Mouse (Mus musculus): Measurements from ENCODE around the gene Ikzf3.

Ikzf3 gene

GRCm38 (mm10) chr11:98545711-98546231 lies at the start of gene Ikzf3:
Gene Ikzf3 (minus strand): TSS chr11:98546031.
- peak in 1 of 2 experiments; percentile 55 for DNase-seq (ENCODE audit: low read depth in 1 of 2, low spot score in 2 of 2)

GRCm38 (mm10) chr11:98595473-98595872 lies 49.6 kb upstream of the Ikzf3 start:
- no peak for DNase-seq (ENCODE audit: low read depth in 1 of 2, low spot score in 2 of 2)

GRCm38 (mm10) chr11:98595021-98595420 lies 49.2 kb upstream of the Ikzf3 start:
- no peak for DNase-seq (ENCODE audit: low read depth in 1 of 2, low spot score in 2 of 2)

GRCm38 (mm10) chr11:98590548-98591445 lies 45.0 kb upstream of the Ikzf3 start:
- DNase-seq (ENCODE audit: low read depth in 1 of 2, low spot score in 2 of 2), result no peak

DNA sequence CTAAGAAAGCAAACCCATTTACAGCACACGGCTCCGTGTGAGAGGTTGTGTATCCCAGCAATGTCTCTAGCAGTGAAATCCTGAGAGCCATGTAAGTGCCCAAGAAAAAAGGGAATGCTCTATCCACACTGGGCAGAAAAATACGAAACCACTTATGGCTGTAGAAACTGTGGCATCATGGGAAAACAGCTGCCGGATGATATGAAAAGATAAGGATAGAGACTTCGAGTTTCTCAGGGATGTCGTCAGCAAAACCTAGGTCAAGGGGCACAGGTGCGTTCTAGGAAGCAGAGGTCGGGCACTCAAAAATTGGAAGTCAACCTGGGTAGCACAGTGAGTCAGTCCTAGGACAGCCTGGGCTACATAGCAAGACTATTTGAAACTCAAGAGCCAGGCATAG lies 43.5 kb upstream of the Ikzf3 start:
- no peak for DNase-seq (ENCODE audit: low read depth in 1 of 2, low spot score in 2 of 2)

DNA sequence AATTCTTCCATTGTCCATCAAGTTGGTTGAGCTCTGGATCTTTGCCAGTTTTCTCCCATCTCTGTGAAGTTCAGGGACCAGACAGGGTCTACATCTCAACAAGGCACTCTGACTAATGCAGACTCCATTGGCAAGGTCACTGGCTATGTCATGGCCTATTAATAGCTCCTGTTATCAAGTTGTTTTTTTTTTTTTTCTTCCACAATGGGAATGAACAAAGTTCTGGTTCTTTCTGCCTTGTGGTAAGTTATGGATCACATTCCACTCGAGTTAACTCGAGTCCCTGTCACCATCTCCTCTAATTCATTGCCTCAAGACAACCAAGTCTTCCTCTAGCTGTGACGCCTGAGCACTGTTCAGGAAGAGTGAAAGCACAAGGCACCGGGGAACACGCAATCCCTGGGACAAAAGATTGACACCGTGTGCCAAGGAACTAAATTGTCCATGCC lies 43.0 kb upstream of the Ikzf3 start:
- no peak for DNase-seq (ENCODE audit: low read depth in 1 of 2, low spot score in 2 of 2)

- peak; percentile 59 to 65 for DNase-seq (ENCODE audit: low read depth in 1 of 2, low spot score in 2 of 2)
Measured at GRCm38 (mm10) chr11:98587684-98588546, 42.1 kb upstream of the Ikzf3 start.

DNA sequence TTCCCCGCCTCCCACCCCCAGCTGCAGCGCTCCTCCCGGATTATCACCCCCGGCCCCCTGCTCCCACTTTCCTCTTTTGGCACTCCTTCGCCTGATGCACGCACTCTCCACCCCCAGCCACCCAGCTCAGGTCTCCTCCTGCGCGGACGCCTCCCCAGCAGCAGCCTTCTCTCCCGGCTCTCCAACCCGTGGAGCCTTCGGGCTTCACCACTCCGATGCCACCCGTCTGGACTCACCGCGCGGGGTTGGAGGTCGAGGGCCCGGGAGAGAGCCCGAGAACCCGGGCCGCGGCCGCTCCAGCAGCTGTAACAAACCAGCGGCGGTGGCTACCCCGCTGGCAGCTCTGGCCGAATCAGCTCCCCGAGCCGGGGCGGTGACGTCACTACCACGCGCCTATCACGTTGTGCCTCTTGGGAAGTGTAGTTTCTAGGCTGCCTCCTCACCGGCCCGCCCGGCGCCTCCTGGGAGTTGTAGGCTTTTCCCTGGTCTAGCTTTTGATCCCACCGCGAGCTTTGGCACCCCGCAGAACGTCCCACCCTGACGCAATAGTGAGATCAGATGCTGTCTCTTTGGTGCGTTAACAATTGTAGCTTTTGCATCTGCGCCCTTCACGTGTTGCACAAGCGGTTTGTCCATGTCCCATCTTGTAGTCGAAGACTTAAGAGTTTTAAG lies 41.2 kb upstream of the Ikzf3 start, which contains the start of gene Ormdl3:
Ormdl3 (minus strand) TSS at position 477 of the 672 bp plus-strand sequence.
- DNase-seq (ENCODE audit: low read depth in 1 of 2, low spot score in 2 of 2), result peak; percentile 92 to 94

DNA sequence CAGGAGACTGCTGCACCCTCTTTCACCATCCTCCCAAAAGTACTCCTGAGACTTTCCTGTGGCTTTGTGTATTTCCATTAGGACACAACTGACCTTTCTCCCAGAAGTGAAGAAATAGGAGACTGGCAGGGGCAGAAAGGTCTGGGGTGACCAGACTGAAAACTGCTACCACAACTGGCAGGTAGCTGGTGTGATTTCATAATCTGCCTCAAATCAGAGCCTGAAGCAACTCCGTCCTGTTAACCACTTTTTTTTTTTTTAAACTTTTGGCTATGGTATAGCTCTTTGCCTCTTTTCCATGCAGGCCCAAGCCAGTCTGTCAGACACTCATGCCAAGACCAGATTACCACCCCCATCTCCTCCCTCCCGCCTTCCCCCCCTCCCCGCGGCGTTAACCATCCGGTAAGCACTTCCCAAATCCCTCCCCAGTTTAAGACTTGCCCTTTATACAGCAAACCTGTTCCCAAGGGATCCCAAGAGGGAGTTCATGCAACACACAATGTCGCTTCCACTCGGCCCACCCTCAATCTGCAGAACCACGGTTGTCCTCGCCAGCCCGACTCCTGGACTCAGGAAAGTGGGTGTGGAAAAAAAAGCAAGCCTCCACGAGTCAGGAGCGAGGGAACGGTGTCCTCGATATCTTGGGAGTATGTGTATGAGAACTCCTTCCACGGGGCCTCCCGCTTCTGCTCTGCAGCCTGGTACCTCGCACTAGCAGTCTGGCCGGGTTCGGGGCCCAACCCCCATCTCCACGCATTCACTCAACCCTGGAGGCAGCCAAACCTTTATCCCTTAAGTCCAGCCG lies 40.5 kb upstream of the Ikzf3 start:
- no peak for DNase-seq (ENCODE audit: low read depth in 1 of 2, low spot score in 2 of 2)

DNA sequence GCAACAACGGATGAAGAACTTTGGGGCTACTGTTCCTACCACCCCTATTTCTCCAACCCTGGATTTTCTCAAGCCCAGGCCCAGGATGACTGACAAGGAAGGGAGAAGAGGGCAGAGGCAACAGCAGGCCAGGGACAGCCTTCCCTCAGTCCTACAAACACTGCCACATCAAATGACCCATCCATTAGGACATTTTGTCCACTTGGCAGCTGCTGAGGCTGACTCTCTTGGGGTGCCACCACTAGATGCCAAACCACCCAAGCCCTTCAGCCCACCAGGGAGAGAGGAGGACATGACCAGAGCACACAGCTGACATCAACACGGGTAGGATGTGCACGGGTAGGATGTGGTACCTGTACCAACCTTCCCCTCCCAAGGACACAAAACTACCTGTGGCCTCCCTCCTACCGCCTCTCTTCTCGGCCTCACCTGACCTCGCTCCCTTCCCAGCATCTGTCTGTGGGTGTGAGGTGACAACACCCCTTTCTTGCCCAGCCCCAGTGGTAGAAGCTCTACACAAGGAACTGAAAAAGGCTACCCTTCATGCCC lies 38.9 kb upstream of the Ikzf3 start:
- DNase-seq (ENCODE audit: low read depth in 1 of 2, low spot score in 2 of 2), result no peak

DNA sequence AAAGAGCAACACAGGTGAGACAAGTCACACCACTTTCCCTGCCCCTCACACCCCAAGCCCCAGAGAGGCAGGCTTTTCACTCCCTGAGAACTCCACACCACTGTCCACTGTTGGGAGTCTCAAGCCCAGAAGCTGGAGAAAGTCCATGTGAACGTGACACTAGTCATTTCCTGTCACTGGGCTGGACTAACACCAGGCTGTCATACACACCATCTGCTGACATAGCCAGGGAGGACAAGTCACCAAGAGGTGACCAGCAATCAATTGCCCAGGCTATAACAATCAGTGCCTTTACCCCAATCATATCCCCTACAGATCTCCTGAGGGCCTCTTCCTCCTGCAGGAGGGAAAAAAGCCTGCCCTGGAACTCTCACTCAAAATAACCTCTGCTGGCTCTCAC lies 38.3 kb upstream of the Ikzf3 start:
- DNase-seq (ENCODE audit: low read depth in 1 of 2, low spot score in 2 of 2), result no peak

DNA sequence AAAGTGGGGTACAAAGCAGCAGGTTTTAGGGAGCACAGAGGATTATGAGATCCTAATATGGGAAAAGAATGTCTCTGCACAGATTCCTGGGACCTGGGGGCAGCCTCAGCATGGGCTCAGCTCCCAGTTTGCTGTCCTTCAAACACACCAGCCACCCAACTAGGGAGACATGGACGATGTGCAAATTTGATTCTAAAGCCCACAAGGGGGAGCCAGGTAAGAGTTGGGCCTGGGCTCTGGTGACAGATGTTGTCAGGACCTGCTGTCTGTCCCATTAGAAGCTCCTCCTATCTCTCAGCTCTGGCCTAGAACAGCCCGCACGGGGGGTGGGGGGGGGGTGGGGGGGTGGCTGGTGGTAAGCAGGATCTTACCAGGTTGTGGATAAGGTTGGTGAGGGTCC lies 37.7 kb upstream of the Ikzf3 start:
- DNase-seq (ENCODE audit: low read depth in 1 of 2, low spot score in 2 of 2), result no peak

DNA sequence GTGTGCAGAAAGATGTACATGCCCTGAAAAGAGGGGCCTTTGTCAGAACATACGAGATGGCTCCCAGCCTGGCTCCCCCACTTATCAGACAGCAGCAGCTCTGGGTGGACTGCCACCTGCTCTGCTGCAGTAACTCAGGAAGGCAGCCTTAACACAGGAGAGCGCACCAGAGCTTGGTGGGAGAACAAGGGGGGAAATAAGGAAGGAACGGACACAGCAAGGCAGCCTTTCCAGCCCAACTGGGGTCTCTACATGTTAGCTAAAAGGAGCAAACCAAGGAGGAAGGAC lies 37.4 kb upstream of the Ikzf3 start:
- DNase-seq (ENCODE audit: low read depth in 1 of 2, low spot score in 2 of 2), result no peak

- DNase-seq (ENCODE audit: low read depth in 1 of 2, low spot score in 2 of 2), result no peak
Measured at GRCm38 (mm10) chr11:98582551-98583264, 36.9 kb upstream of the Ikzf3 start.

DNA sequence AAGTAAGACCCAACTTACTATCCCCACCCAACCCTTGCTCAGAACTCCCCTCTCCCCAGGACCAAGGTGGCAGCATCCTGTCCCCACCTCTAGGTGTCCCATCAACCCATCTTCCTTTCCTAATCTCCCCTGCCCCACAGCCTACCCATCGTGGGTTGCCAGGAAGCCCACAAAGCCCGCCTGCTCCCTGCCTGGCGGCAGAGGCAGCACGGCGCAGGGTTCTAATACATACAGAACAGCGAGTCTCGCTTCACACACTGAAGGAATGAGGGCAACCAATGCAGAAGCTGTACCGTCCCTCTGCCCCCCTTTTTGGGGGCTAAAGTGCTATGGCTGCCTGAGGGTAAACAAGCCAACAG lies 36.2 kb upstream of the Ikzf3 start:
- DNase-seq (ENCODE audit: low read depth in 1 of 2, low spot score in 2 of 2), result no peak

- no peak for DNase-seq (ENCODE audit: low read depth in 1 of 2, low spot score in 2 of 2)
Measured at GRCm38 (mm10) chr11:98581286-98582029, 35.6 kb upstream of the Ikzf3 start.

DNA sequence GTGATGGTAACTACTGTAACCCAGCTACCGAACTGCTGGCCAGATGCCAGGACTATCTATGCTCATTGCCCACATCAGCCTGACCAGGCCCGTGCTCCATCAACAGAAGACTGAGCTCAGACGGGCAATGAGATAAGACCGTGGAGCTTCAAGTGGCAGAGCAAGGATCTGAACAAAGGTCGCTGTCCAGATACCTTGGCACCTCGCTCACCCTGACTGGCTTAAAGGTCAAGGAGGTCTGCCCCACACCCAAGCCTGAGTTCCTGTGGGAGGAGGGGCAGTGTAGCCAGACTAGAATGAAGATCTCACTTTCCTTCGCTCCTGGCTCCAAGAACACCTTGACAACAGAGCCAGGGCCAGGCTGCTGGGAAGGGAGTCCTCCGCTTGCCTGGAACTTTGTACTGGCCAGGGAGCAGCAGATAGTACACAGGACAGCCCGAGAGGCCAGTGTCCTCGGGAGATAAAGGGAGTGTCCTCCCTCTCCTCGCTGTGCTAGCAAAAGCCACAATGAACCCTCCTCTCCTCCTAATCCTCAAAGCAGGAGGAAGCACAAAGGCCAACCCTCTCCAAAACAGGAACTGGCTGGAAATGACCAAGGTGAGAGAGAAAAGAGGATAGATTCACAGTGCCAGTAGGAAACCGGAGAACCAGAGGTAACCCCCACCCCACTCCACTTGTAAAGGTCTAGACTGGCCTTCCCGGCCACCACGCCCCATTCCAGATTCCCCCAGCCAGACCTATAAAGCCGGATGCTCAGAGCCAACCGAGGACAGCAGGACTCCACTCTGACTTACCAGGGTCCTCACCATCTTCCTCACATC lies 34.7 kb upstream of the Ikzf3 start:
- DNase-seq (ENCODE audit: low read depth in 1 of 2, low spot score in 2 of 2), result no peak

DNA sequence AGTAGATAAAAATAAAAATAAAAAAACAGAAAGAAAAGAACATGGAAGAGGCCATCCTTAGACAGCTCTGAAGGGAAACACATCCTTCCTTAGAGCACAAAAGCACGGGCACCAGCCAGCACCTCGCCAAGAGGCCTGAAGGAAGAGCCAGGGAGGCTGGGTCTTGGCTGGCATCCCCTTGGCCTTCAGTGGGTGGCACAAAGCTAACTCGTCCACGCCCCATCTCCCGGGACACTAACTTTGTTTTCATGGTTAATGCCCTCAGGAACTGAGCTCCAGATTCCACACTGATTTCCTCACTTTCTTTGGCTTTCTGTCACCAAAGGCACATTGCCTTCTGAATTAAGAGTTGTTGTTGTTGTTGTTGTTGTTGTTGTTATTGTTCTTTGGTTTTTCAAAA lies 31.9 kb upstream of the Ikzf3 start:
- DNase-seq (ENCODE audit: low read depth in 1 of 2, low spot score in 2 of 2), result no peak

Data from monocyte, adult 2 months (primary cell).